Mouse (Mus musculus) urinary bladder, postnatal 14 days (tissue): ENCODE measurements around the gene Unc5b.

Experiments
- DNase-seq: peaks from one replicate; pipeline ENCODE4 v3.0.0; 2021; ENCODE audit warnings: low spot score

The Unc5b gene

GRCm38 (mm10) chr10:60800295-60801167 lies 30.9 kb downstream of the Unc5b start:
- no peak for DNase-seq

GRCm38 (mm10) chr10:60797682-60798422 lies 33.5 kb downstream of the Unc5b start:
- DNase-seq, result no peak

- no peak for DNase-seq
These were observed 34.9 kb downstream of the Unc5b start for GRCm38 (mm10) chr10:60796474-60796873.

GRCm38 (mm10) chr10:60796028-60796427 lies 35.4 kb downstream of the Unc5b start:
- DNase-seq, result no peak

- DNase-seq, result no peak
These were observed 36.6 kb downstream of the Unc5b start for GRCm38 (mm10) chr10:60794792-60795191.

- no peak for DNase-seq
These were observed 37.0 kb downstream of the Unc5b start for GRCm38 (mm10) chr10:60794374-60794773.

GRCm38 (mm10) chr10:60792841-60793240 lies 38.5 kb downstream of the Unc5b start:
- DNase-seq, result no peak

- DNase-seq, result no peak
These were observed 39.0 kb downstream of the Unc5b start for GRCm38 (mm10) chr10:60792365-60792764.

GRCm38 (mm10) chr10:60790912-60791311 lies 40.5 kb downstream of the Unc5b start:
- no peak for DNase-seq

- no peak for DNase-seq
These were observed 43.9 kb downstream of the Unc5b start for GRCm38 (mm10) chr10:60787303-60788074.

- DNase-seq, result no peak
These were observed 47.8 kb downstream of the Unc5b start for GRCm38 (mm10) chr10:60783608-60784007.

- DNase-seq, result peak; percentile 81
These were observed 51.8 kb downstream of the Unc5b start for GRCm38 (mm10) chr10:60779628-60780027.

- DNase-seq, result peak; percentile 38
These were observed 52.8 kb downstream of the Unc5b start for GRCm38 (mm10) chr10:60778542-60778941.

- DNase-seq, result no peak
These were observed 55.9 kb downstream of the Unc5b start for GRCm38 (mm10) chr10:60775473-60775872.

- no peak for DNase-seq
These were observed 56.8 kb downstream of the Unc5b start for GRCm38 (mm10) chr10:60774616-60775015.

- no peak for DNase-seq
These were observed 60.5 kb downstream of the Unc5b start for GRCm38 (mm10) chr10:60770855-60771254.

- no peak for DNase-seq
These were observed 62.8 kb downstream of the Unc5b start for GRCm38 (mm10) chr10:60768614-60769013.

- DNase-seq, result no peak
These were observed 64.0 kb downstream of the Unc5b start for GRCm38 (mm10) chr10:60767400-60767799.

GRCm38 (mm10) chr10:60762126-60762525 lies 69.3 kb downstream of the Unc5b start:
- DNase-seq, result no peak

GRCm38 (mm10) chr10:60760377-60760776 lies 71.0 kb downstream of the Unc5b start:
- peak; percentile 94 for DNase-seq

GRCm38 (mm10) chr10:60756992-60757391 lies 74.4 kb downstream of the Unc5b start:
- DNase-seq, result peak; percentile 67

GRCm38 (mm10) chr10:60756146-60756545 lies 75.2 kb downstream of the Unc5b start:
- DNase-seq, result no peak
